Mouse (Mus musculus): ENCODE data around the gene Notch1.

Gene Notch1

DNA sequence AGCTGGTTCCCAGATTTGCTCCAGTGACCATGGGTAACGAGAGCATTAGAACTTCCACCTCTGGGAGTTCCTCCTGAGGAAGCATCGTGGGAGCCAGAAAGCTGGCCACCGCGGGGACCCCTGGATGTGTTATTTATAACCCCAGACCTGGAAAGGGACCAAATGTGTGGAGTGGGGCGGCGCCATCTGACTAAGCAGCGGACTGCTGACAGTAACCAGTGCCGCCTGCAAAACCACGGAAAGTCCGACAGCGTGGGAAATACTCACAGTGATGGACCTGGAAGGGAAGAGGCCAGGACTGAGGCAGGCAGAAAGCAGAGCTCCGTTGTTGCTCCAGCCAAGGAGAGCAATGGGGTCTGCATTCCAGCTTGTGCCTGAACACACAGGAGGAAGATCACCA, at the start of gene Notch1:
TSS of gene Notch1 (minus strand) at position 389 of the 400 bp plus-strand sequence.
- no peak for DNase-seq (ENCODE audit: low read depth, low spot score)

- DNase-seq (ENCODE audit: low read depth, low spot score), result no peak
Measured at GRCm38 (mm10) chr2:26566221-26566620, 49.8 kb upstream of the Notch1 start.

GRCm38 (mm10) chr2:26561351-26562016, 45.0 kb upstream of the Notch1 start:
- no peak for DNase-seq (ENCODE audit: low read depth, low spot score)

DNA sequence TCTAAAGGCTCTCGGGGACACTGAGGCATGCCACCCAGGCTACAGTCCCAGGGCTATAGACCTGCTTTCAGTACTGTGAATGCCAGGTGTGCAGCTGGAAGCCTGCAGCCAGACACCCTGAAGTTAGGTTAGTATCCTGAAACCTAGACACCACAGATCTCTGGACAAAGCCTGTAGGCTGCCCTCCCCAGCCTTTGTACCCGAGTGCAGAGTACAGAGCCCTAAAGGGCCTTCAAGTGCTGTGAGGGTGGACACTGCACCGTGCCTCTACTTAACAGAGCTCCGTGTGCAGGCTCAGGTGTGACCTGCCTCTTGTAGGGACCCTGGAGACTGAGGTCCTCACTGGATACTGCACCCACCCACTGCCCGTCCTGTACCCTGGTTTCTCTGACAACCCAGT, 44.0 kb upstream of the Notch1 start:
- no peak for DNase-seq (ENCODE audit: low read depth, low spot score)

GRCm38 (mm10) chr2:26556535-26556993, 40.1 kb upstream of the Notch1 start:
- no peak for DNase-seq (ENCODE audit: low read depth, low spot score)

DNA sequence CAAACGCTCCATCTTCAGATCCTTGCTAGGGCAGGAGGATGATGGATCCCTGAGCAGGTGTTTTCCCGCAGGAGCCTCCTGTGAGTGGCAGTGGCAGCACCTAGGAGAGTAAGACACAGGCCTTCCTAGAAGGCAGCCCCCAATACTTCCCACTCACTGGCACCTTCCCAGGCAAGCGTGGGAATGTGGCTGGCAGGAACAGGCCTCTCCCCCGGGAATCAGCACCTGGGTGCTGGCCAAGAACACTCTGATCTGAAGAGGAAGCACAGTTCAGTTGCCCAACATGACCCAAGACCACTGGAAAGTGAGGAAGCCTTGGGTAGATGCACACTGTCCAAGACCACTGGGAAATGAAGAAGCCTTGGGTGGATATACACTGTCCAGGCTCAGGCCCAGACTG, 38.6 kb upstream of the Notch1 start:
- DNase-seq (ENCODE audit: low read depth, low spot score), result no peak

- DNase-seq (ENCODE audit: low read depth, low spot score), result no peak
Measured at GRCm38 (mm10) chr2:26553904-26554303, 37.4 kb upstream of the Notch1 start.

- DNase-seq (ENCODE audit: low read depth, low spot score), result no peak
Measured at GRCm38 (mm10) chr2:26552066-26552465, 35.6 kb upstream of the Notch1 start.

- DNase-seq (ENCODE audit: low read depth, low spot score), result no peak
Measured at GRCm38 (mm10) chr2:26551446-26551845, 35.0 kb upstream of the Notch1 start.

DNA sequence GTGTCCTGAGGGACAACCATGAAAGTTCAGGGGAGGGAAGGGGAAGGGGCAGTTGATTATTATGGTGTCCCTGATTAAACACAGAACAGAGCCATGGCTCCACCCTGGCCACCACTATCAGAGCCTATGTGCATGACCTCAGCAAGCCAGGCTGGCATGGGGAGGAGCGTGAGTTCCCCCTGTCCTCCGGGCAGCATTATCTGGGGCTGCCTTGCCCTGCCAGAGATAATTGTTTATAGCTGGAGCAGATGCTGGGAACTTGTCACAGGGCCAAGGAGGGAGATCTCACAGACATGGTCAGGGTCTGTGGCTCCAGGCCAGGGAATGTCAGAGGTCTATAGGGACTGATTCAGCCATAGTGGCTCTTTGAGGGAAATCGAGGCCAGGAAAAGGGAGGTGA, 34.3 kb upstream of the Notch1 start:
- no peak for DNase-seq (ENCODE audit: low read depth, low spot score)

GRCm38 (mm10) chr2:26550205-26550604, 33.7 kb upstream of the Notch1 start:
- DNase-seq (ENCODE audit: low read depth, low spot score), result no peak

DNA sequence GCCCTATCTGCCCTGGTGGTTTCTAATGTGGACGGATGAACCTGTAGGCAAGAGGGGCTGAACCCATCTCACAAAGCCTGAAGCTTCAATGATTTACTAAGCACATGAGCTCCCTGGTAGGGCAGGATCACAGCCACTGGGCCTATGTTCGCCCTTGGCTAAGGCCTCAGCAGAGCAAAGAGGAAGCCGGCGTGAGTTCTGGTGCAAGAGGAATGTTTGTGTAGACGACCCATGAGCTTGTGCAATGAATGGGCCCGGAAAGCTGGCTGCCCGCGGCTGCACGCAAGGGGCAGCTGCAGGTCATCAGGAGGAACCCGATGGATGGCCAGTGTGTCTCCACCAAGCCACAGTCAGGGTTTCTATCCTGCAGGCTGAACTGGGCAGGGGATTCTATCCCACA, 33.3 kb upstream of the Notch1 start:
- DNase-seq (ENCODE audit: low read depth, low spot score), result no peak

GRCm38 (mm10) chr2:26547481-26547880, 31.0 kb upstream of the Notch1 start:
- DNase-seq (ENCODE audit: low read depth, low spot score), result no peak

GRCm38 (mm10) chr2:26544265-26544664, 27.8 kb upstream of the Notch1 start:
- DNase-seq (ENCODE audit: low read depth, low spot score), result no peak

DNA sequence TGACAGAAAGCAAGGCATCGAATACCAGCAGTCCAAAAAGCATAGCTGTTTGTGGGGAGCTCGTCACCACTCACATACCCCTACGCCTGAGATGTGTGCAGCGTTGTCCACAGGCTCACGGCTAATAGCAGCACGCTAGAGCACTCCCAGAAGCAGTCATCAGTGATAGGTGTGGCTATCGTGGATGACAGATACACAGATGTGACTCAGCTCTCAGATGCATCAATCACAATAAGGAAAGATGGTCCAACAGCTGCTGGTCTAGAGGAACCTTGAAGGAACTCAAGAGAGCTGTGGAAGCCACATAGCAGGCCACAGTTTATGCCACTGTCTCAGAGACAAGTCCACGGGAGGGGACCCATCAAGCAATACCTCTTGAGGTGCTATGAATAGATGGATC, 27.3 kb upstream of the Notch1 start:
- DNase-seq (ENCODE audit: low read depth, low spot score), result no peak

GRCm38 (mm10) chr2:26543155-26543554, 26.7 kb upstream of the Notch1 start:
- no peak for DNase-seq (ENCODE audit: low read depth, low spot score)

GRCm38 (mm10) chr2:26541258-26541910, 24.9 kb upstream of the Notch1 start:
- DNase-seq (ENCODE audit: low read depth, low spot score), result no peak

DNA sequence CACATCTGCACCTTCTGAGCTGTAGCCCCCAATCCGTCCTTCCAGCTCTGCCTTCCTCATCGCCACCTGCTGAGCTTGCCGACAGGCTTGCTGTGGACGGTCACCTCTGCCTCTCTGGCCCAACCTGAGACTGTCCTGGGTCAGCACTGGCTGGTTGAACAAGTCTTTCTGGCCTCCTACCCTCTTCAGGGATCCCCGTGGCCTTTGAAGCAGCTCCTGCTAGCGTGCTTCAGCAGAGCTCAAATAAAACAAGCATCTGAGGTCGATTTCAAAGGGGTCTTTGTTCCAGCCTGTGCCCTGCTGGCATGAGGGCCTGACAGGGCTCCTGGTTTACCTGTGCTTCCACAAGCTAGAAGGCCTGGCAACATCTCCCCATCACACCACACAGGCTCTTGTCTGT, 24.3 kb upstream of the Notch1 start:
- no peak for DNase-seq (ENCODE audit: low read depth, low spot score)

DNA sequence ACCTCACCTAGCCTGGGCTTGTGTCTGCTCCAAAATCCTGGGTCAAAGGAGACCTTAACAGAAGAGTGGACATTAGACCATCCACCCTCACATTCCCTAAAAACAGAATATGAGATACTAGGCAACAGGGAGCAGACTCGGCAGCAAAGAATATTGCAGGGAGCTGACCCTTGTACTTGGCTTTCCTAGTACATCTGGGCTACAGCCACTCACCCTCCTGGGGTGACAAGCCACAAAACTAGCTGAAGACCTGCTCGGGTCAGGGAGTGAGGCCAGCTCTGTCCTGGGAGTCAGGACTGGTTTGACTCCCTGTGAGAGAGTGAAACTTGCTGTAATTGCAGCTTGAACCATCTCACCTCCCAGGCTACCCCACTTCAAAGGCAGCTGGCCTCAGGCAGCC, 23.1 kb upstream of the Notch1 start:
- no peak for DNase-seq (ENCODE audit: low read depth, low spot score)

DNA sequence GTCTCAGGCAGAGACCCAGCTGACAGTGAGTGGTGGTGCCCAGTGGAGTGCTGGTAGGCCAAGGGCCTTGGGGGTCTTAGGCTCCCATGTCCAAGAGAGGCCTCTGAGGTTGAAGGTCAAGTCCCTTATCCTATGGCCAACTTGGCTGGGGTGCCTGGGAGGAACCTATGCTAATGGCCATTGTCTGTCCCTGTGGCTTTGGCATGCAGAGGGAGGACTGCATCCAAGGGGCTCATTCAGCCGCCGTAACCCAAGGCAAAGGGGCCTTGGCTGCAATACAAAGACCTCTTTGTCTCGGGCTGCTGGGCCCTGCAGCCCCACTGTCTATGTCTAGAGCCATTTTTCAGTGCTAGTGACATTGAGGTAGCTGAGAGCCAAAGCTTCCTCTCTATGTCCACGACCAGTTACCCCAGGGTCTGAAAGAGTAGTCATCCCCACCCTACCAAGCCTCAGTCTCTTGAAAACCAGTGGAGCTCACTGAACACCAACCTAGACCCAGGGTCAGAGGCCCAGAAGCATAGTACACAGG, 19.1 kb upstream of the Notch1 start:
- no peak for DNase-seq (ENCODE audit: low read depth, low spot score)

- no peak for DNase-seq (ENCODE audit: low read depth, low spot score)
Measured at GRCm38 (mm10) chr2:26534616-26535015, 18.2 kb upstream of the Notch1 start.

DNA sequence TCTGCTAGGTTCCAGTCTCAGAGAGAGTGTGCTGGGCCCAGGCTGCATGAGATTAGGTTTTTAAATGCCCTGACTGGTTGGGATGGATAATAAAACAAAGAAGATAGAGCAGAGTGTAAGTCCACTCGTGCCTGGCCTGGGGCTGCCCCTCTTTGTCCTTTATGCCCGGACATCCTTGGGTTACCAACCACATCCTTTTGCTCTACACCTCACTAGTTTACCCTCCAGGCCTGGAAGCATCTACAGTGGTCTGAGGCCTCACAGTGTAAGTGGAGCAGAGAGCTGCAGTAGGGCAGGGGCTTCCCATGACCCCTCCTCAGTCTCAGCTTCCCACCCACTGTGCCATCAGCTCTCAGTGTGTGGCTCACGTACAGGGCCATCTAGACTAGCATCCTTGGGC, 17.7 kb upstream of the Notch1 start:
- DNase-seq (ENCODE audit: low read depth, low spot score), result no peak

DNA sequence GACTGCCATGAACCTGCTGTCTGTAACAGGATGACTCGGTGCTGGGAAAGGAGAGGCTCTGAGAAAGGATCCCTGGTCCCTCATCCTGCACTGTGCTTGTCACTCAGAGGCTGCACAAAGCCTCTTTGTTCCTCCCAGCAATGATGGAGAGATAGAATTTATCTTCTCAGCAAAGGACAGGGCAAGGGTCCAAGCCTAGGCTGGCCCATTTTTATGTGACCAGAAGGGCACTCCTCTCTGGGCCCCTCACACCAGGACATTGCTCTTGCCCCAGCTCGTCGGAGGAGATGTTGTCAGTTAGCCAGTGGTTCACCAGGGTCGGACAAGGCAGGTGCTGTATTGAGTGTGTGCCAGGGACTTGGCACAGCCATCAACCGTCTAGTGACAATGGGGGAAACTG, 16.8 kb upstream of the Notch1 start:
- no peak for DNase-seq (ENCODE audit: low read depth, low spot score)
